Mouse (Mus musculus): Measurements from ENCODE around the gene Setd3.
"Not testable (repeated sequence)": the region's sequence is repeated elsewhere in the genome, so short reads cannot be mapped to it uniquely, and the experiment has no call there.

Gene Setd3

DNA sequence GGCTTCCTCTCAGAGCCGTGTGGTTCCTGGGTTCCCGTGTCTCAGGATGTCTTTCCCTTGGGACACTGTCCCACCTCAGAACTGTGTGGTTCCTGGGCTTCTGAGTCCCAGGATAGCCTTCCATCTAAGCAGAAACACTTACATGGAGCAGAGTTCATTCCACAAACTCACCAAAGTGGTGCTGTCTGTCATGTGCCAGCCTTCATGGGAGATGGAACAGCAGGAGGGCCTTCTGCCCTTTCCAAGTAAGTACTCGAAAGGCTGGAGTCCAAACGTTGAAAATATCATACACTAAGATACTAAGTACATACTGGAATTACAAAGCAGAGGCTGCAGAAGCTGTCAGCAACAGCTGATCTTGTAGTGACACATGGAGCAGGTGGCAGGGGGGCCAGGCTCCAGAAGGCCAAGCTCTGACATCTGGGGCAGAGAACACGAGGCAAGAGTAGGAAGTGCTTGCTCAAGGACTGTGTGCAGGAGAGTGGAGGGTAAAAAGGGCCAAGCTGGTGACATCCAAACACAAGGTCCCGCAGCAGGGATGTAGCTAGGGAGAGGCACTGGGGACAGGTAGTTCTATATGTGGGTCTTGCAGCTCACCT is 43.4 kb downstream of the Setd3 start:
- peak; percentile 22 for DNase-seq

DNA sequence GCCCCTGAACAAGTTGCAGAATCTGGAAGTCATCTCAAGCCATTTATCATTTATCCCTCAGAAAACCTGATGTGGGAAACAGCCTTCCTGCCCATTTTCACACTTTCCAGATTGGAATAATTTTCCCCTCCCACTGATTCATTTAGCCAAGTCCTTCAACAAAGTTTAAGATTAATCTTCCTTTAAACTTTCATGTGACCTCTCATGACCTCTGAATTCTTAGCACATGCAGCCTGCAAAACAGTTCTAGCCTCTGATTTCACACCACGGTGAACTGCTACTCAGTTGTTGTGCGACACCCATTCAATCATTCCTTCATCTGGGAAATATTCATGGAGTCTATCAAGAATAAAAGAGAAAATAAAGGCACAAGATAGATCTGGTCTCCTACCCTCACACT is 45.9 kb downstream of the Setd3 start:
- DNase-seq = peak; percentile 51

DNA sequence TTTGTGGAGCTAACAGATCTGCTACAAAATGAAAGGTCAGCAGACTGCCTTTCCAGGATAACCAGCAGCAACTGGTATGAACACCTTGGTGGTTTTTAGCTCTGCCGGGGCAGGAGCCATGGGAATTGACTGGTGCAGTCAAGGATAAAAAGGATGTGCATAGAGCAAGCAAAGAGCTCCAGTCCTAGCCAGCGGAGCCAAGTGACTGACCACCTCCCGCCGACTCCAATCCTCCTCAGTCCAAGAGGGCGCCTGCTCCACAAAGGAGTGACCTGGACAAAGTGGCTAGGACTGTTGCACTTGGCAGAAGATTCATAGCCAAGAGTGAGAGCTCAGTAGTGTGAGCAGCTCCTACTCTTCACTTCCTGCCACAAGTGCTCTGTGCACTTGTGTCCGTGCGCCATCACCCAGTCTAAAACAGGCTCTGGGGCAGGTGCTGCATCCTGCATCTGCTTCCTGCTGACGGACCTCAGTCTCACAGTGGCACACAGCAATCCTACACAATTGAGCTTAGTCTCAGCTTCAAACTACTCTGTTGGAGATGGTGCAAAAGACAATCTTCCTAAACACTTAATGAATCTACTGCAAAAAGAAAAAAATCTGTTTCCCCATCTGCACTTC is 46.6 kb downstream of the Setd3 start:
- DNase-seq = peak; percentile 83

DNA sequence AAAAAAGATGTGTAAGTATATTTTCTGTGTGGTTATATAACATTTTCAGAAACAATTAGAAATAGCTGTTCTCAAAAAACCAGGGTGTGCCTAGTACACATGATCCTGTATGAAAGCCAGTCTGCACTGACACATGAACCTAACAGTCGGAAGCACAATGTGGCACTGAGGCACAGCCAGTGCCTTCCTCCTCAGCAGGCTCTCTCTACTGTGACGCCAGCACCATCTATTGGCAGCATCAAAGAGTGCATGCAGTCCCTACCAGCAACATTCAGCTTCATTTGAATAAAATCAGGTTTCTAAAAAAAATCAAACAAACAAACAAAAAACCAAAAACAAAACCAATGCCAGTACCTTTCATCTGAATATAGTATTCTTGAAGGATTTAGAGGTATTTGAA is 57.8 kb downstream of the Setd3 start:
- DNase-seq = peak; percentile 49

DNA sequence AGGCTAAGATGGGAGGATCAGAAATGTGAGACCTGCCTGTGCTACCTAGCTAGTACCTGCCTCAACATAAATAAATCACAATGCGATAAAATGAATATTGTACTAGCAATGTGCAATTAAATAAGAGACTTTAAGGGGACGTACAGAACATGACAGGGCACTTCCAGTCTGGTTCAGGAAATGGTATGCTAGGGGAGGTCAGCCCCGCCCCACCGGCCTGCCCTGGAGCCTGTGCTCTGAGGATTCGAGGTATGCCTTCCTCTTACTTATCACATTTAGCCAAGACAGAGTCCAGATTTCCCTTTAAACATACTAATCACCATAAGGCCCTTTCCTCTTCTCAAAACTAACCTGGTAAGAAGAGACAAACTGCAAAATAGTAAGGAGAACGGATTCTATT is 58.7 kb downstream of the Setd3 start:
- DNase-seq = no peak

DNA sequence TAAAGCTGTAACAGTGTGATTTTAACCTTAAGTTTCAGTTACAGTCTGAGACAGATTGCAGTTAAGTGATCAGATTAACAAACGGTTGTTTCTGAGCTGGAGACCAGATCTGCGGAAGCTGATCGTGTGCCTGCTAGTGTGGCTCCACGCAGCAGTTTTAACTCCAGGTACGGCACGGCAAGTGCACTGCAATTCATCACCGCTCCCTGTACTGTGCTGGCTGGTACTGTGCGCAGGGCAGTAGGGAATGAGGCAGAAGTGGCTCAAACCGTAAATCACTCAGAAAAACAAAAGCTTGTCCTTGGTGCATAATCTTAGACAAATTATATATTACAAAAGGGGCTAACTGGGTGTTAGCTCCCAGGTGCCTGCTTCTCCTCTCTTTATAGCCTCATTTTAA is 59.2 kb downstream of the Setd3 start:
- DNase-seq = no peak

DNA sequence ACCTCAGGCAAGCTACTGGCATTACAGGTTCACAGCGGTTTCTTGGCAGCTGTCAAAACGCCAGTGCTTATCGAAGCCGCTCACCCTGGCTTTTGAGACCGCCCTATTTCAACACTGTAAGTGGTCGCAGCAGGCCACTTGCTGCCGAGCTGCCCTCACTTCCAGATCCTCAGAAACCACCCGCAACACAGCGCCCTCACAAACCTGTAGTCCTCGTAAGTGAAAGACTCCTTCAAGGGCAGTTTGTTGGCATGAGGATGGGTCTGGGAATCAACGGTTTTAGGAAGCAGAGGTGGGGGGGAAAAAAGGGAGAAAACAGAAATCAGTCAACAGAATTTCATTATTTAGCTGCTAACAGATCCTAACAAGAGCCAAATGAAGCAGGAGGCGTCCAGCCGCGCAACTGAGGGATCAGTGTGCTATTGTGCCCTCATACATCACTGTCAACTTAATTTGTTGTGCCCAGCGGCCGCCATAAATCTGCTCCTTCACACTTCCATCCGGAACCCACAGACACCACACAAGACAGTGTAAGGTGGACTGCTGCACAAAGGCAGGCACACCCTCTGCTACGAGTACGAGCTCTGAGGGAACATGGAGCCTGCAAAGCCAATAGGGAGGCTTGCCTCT is 60.1 kb downstream of the Setd3 start:
- DNase-seq = no peak

DNA sequence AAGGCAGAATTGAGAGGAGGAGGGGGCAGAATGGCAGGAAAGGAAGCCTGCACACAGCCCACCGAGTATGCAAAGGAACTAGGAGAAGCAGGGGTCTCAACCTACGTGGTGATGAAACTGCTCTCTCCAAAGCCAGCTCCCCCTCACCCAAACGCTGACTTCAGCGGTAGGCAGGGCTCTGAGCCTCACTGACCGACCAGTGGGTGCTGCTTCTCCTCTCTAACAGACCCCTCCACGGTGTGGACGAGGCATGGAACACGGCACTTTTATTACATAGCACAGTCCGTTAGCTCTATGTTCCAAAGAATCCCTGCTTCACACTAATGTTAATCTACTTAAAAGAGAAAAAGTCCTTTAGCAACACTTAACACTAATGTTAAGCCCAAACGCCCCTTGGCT is 60.6 kb downstream of the Setd3 start:
- DNase-seq = no peak

DNA sequence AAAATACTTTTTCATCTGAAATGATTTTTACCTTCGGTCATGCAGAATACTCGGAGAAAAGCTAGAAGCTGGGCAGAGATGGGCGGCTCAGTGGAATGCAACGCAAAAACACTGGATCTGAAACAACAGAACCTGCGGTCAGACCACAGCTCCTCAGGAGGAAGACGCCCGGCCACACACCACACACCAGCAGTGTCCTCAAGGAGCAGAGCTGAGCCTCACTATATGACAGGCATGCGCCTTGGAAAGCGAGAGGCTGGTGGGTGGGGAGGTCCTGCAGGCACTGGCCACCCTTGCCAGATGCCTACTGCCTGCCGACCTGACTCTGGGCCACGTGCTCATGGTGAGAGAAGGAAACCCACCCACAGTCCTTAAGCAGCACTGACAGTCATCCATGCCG is 67.9 kb downstream of the Setd3 start:
- DNase-seq = no peak

DNA sequence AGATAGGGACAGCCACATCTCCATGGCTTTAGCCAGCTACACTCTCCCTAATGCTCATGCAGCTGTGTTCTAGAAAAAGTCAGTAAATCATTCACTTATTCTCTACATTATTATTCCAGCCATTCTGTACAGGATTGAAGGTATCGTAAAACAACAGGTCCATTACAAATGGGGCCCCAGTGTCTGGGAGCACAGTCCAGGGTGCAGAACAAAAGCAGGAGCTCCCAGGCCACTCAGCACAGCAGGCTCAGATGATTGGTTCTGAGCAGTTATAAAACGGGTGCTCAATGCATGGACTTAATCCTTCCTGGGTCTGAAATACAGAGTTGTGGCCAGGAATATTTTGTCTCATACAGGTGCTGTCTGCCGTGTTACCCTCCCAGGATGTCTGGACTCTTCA is 68.4 kb downstream of the Setd3 start:
- DNase-seq = no peak

DNA sequence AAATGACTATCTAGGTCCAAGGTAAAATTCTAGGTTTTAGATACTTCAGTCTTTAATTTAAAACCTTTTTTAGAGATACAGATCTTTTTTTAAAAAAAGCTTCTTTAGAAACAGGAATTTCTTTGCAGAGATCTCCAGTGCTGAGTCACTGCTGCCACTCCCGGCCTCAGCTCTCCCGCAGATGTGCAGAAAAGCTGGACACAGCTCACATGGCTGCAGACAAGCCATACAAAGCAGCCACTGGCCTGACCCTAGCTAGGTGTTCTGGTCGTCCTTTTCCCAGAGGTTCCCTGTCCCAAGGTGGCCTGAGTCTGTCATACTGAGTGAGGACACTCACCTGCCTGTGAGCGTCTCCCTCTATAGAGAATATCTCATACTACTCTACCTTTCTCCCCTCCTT is 69.4 kb downstream of the Setd3 start:
- DNase-seq = no peak

DNA sequence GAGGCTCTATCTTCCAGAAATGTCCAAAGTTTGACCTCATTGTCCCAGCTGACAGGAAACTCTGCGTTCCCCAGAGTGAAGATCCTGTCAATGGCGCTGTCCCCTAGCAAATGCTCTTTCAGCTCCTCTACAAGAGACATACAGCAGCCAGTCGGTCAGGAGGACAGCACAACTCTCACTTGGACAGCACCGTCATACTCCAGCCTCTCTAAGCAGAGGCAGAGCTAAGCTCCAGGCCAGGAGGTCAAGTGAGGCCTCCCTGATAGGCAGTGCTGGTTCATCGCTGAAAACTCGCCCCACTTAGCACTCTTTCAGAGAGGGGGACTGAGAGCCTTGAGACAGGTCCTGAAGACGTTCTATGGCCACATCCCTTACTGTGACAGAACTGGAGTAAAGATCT is 70.5 kb downstream of the Setd3 start:
- DNase-seq = not testable (repeated sequence)

DNA sequence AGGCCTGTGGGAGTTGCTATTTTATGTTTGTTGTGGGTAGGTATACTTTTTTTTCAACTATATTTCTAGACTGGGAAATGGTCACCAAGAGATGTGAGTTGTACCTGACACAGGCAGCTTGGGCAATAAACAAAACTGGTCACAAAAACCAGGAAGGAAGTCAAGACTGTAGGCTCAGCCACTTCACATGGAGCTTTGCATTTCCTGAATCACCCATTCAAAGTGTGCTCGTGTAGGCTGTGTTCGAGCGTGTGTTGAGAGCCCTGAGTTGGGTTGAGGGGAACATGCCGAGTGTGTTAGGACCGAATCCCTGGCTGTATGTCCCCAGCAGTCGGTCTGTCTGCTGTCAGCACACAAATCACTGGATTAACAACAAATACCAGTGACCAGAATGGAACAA is 75.8 kb downstream of the Setd3 start:
- no peak for DNase-seq

DNA sequence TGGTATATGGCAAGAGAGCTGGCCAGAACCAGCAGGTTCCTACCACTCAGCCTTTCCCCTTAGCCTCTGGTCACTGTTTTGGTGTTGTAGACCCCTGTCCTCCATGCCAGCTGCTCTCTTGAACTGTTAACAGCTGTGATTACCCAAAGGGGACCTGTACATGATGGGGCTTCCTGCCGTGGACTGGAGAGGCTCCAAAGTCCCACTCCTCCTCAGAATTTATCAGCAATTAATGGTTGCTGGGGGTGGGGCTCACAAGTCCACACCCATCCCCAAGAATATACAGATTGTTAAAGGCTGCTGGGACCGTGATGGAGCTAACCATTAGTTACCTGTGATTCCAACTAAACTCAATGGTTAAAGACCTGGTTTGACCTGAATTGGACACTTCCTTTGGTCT is 77.0 kb downstream of the Setd3 start:
- no peak for DNase-seq

DNA sequence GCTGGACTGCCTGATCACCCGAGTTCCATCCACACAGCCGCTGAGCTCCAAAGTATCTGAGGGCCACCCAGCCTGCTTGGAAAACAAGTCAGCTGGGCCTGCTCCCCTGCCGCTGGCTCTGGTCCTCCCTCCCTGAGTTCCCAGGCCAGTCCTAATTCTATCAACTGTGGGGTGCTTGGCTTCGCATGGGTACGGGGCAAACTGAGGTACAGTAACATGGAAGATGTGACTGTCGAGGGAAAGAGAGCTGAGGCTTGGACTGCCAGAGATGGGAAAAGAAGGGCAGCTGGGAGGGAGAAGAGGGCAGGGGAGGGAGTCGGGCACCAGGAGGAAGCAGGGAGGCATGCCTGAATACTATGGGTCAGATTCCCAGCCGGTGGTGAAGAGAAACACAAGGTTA is 78.9 kb downstream of the Setd3 start:
- no peak for DNase-seq

DNA sequence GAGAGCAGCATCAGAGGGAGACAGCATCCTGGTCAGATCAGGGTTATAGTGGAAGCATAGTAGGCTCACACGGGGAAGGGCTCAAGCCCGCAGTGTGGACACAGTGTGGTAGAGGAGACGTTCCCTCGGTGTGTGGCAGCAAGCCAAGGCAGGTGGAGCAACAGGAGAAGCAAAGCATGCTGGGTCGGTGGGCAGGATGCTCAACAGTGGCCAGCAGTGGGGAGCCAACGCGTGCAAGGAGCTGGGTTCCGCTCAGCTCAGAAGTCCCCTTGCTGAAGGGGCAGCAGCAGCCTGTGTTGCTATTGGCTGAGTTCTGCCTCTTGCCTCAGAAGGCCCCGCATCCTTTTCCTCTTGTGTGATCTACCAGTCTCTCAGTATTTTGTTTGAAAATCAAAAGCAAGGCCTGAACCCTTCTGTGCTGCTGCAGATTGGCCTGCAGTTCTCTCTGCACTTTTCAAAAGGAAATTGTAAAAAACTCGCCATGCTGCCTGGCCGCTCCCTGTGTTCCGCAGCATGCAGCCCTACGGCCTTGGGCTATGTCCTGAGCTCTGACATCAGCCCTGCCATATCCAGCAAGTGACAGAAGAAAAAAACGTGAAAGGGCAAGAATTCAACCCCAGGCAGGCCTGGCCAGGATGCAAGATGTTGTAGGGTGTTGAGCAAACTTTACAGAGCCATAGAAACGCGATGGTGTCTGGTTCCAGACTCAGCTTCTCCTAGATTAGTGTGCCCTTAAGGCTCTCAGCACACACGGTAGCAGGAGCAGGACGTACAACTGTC is 80.7 kb downstream of the Setd3 start:
- no peak for DNase-seq

DNA sequence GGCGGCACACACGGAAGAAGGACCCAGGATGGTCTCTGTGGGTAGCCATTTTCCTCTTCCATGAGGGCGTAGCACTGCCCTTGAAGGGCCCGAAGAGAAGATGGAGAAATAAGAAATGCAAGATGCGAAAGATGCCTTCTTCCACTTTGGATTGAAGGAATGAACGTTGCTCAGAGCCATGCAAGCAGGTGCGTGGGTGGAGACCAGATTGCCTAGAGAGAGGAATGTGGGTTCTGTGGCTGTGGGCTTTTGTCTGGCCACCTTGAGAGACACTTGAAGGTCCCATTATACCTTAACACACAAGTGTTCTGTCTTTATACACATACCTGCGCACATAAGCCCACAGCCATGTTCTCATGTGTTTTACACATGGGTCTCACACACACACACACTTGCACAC is 81.5 kb downstream of the Setd3 start:
- DNase-seq = no peak

DNA sequence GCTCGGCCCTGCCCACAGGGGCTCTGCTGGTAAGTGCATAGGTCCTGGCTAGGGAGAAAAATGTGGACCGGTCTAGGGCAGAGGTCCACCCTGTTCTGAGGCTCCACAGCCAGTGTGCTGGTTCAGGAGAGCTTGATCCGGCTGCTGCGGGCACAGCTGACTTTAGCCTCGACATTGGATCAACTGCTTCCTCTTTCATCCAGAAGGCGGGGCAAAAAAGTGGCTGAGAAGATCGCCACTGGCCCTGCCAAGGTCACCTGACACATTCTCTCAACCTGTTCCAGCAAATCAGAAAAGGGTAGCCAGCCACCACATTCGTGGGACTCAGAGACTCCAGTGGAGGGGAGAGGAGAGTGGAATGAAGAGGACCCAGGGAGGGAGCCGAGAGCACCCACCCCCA is 90.9 kb downstream of the Setd3 start:
- no peak for DNase-seq

DNA sequence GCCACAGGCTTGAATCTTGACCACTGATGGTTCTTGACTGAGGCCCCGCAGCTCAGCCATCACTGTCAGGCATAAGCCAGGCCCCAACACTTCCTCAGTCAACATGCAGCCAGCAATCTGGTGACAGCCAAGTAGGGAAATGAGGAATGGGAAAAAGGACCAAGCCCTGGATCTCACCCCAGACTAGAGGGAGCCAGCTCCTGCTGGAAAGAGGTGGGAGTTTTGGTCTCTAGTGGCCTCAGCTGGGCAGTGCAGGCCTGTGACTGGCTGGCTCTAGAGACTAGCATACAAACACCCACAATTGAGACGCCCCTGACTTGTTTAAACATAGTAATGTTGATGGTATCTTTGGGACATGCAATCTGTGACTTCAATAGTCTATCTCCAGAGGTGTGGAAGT is 91.6 kb downstream of the Setd3 start:
- no peak for DNase-seq

DNA sequence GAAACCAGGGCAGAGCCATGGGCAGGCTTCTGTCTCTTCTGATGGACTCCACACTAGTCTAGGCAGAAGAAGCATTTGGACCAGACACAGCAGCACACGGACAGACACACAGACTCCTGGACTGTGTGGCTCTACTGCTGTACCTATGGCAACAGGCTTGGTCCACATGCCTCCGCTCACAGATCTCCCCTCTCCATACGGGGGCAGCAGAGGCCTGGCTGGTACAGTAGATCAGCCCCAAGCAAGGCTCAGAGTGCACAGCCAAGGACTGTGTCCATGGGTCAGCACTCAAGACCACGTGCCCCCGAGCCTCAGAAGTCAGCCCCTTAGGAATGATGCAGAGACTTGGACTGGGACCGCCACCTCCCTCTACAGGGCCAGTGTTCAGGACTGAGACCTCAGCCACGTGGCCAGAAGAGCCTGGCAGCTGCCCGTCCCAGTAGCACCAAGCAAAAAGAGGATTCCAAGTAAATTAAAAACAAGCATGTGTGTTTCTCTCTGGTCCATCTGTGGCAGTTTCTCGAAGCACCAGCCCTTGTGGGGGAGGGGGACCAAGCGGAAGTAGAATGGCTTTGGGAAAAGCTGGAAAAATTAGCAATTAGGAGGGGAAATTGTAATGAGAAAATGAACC is 100.9 kb downstream of the Setd3 start:
- peak; percentile 11 for DNase-seq

DNA sequence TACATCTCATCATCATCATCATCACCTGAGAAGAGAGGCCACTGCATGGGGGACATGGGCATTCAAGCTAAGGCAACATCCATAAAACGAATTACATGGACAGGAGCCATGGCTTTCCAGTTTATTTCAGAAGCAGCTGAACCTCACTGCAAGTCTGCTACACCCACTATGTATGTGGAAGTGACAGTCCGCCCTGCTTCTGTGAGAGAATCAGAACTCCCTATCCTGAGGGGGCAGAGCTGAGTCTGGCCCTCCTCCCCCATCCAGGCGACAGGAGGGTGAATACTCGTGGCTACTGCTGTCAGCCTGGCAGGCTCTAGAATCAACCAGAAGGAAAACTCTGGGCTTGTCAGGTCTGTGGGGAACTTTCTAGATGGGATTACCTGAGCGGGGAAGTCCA is 106.2 kb downstream of the Setd3 start:
- DNase-seq = no peak

DNA sequence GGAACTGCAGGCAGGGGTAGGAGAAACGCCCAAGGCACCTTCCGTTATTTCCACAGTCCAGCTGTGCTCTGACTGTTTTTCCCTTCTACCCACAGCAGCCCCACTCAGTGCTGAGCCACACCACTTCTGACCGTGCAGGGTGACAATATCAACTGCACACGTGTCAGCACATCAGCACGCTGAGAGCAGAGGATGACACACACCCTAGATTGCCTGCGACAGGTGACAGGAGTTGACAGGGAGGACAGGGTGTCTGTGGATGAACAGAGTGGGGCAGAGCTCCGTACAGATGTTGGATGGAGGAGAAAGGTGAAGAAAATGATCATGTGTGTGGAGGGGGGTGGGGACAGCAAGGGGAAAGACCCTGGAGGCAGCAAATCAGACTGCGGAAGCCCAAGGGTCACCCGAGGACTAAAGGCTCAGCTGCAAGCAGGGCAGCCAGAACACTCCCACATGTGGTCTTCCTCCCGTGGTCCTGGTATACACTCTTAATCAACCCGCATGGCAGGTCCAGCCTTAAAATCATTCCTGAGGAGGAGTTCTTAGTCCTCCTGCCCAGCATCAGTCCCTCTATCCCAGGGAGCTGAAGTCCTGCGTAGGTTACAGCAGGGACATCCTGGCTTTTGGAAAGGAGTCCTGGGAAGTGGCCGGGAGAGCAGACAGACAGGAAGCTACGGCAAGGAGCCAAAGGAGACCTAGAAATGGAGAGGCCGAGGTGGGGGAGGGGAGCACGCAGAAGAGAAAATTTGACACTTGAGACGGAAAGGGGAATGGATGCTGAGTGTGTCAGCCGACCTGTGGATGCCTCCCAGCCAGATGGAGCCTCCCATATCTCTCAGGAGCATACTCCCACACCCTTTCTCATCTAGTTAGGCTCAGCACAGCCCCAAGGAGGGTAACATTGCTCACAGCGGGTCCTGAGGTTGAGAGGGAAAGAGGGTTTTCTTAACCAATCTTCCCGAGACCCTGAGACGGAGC is 108.1 kb downstream of the Setd3 start:
- no peak for DNase-seq

Data from kidney, adult 9 months (tissue).